Mouse (Mus musculus): ENCODE measurements at regions not wholly inside any gene's neighbourhood (a gene's known extent, or its start where the extent isn't known, plus 50 kb on each side); places are given as distances from the start of the nearest gene placed in this dataset.
A peak's percentile ranks its signal among the peaks of the same experiment; 100 is the strongest.

GRCm38 (mm10) chr7:71214500-71215055, 136.7 kb downstream of the Gm10295 start:
- DNase-seq (ENCODE audit: extremely low read depth, insufficient read length, low spot score): no peak

- DNase-seq (ENCODE audit: extremely low read depth, insufficient read length, low spot score): no peak
Observed at GRCm38 (mm10) chr7:71193131-71193530, 158.2 kb downstream of the Gm10295 start.

- no peak for DNase-seq (ENCODE audit: extremely low read depth, insufficient read length, low spot score)
Observed at GRCm38 (mm10) chr7:71190161-71190711, 161.0 kb downstream of the Gm10295 start.

GRCm38 (mm10) chr7:71189757-71190156, 161.5 kb downstream of the Gm10295 start:
- no peak for DNase-seq (ENCODE audit: extremely low read depth, insufficient read length, low spot score)

- DNase-seq (ENCODE audit: extremely low read depth, insufficient read length, low spot score): no peak
Observed at GRCm38 (mm10) chr7:71188119-71188518, 163.2 kb downstream of the Gm10295 start.

DNA sequence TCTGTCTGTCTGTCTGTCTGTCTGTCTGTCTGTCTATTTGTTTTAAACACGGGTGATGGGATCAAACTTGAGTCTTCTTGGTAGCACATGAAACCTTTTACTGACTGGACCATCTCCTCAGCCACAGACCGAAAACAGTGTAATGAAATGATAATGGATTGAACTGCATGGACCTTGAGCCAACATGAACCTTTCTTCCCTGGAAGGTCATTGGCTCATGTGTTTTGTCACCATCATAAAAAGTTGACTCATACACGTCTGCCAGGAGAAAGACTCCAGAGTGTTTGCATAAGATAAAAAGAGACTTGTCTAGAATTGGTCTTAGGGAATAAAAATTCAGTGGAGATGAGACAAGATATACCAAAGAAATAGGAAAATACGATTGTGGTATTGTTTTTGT, 176.4 kb downstream of the Gm10295 start:
- no peak for DNase-seq (ENCODE audit: extremely low read depth, insufficient read length, low spot score)

DNA sequence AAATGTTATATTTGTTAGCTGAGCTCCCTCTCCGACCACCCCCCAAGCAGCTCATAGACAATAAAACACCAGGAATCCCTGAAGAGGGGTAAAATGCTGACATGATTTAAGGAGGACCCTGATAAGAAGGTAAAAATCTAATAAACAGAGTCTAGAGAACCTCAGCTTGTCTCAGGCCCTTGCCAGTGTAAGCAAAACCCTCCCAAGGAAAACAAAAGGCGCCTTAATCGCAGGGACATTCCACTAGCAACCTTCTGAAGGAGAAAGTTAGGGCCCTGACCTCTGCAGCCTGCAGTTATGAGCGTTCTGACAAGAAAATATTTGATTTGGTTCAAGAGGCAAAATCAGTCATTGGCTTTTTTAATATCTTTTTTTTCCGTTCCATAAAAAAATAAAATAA, 212.2 kb downstream of the Gm10295 start:
- DNase-seq (ENCODE audit: extremely low read depth, insufficient read length, low spot score): no peak

DNA sequence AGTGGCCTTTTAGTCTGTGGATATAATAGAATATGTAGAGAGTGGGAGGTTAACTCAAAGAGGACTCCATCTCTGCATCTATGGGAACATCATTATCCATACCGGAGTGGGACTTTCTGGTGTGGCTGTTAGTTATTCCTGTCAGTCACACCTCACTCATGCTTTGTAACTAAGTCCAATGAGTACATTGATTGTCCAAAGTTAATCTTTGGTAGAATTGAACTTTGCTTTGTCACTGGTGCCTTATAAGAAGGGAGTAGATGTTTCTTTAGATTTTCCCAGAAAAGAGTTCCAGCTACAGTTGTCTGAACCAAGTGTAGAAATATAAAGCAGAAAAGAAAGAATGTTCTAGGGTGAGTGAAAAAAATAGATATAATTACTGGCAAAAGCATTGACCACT, 221.3 kb downstream of the Gm10295 start:
- DNase-seq (ENCODE audit: extremely low read depth, insufficient read length, low spot score): no peak

DNA sequence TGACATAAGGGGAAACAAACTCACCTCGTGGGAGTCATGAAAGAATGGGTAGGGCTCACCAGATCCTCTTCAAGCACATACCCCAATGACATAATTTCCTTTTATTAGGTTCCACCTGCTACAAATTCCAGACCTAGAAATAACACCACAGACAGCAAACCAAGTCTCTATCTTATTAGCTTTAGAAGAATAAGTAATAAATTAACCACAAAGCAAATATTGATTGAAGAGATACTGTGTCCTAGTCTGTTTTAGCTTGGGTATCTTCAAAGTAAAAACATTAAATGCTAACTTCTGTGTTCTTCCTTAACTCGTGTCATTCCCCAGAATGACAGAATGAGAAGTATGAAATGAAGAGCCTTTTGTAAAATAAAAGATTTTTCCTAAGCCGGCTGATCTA, 222.4 kb downstream of the Gm10295 start:
- DNase-seq (ENCODE audit: extremely low read depth, insufficient read length, low spot score): no peak

DNA sequence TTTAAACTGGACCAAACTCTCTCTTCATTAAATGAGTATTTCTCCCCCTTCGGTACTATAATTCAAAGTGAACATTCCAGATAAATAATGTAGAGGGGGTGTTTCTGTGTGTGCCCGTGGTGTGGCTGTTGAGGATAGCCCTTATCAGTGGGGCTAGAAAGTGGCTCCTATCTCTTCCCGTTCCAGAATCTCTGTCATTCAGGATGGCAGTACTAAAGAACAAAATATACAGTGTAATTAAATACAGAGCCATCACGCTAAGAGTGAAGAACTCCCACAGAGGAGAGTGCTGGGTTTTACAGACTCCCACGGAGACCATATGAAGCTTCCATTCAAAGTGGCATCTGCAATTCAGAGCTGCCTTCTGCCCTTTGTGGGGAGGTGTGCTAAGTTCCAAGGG, 229.8 kb downstream of the Gm10295 start:
- DNase-seq (ENCODE audit: extremely low read depth, insufficient read length, low spot score): no peak

- DNase-seq (ENCODE audit: extremely low read depth, insufficient read length, low spot score): no peak
Observed at GRCm38 (mm10) chr7:71120975-71121374, 230.3 kb downstream of the Gm10295 start.

- no peak for DNase-seq (ENCODE audit: extremely low read depth, insufficient read length, low spot score)
Observed at GRCm38 (mm10) chr7:71119987-71120386, 231.3 kb downstream of the Gm10295 start.

GRCm38 (mm10) chr7:71107101-71107500, 244.2 kb downstream of the Gm10295 start:
- DNase-seq (ENCODE audit: extremely low read depth, insufficient read length, low spot score): no peak

DNA sequence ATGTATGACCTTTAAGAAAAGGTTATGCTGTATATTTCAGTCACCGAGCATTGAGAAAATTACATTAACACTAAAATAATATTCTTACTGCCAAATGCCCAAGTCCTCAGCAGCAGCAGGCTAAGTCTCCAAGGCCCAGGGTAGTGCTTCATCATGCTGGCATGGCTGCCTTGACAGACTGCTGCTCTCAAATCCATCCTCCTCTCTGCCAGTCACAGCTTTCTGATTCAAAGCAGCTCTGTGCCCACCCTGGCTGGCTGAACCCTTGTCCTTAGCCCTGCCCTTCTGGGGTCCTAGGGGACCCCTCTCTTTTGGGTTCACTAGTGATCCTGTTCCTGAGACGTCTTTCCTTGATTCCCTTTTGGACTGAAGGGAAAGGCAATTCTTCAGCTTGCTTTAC, 251.0 kb downstream of the Gm10295 start:
- no peak for DNase-seq (ENCODE audit: extremely low read depth, insufficient read length, low spot score)

GRCm38 (mm10) chr7:71098276-71098675, 253.0 kb downstream of the Gm10295 start:
- no peak for DNase-seq (ENCODE audit: extremely low read depth, insufficient read length, low spot score)

DNA sequence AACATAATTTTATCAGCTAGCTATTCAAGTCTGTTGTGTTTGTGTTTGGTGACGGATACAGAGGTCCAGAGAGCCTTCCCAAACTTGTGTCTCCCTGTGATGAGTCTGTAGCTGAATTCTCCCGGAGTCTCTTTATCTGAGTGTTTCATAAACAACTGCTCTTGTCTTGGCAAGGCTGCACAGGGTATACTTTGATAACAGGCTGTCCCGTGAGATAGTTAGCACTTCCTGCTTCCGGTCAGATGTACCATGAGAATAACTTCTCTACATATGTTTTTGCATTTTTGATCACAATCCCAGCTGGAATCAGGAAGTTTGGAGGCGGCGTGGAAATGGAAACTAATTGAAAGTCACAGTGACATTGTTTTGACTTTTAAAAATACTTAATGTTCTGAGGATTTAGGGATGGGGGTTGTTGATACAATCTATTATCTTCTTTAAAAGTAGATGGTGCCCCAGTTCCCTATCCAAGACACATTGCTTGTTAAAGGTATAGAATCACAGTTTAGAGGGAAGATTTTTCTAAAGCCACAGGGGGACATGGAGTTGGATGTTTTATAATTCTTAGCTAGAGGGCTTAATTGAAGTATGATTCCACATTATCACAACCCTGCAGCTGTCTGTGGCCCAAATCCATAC, 257.9 kb downstream of the Gm10295 start:
- no peak for DNase-seq (ENCODE audit: extremely low read depth, insufficient read length, low spot score)

- no peak for DNase-seq (ENCODE audit: extremely low read depth, insufficient read length, low spot score)
Observed at GRCm38 (mm10) chr7:71092825-71093224, 258.5 kb downstream of the Gm10295 start.

DNA sequence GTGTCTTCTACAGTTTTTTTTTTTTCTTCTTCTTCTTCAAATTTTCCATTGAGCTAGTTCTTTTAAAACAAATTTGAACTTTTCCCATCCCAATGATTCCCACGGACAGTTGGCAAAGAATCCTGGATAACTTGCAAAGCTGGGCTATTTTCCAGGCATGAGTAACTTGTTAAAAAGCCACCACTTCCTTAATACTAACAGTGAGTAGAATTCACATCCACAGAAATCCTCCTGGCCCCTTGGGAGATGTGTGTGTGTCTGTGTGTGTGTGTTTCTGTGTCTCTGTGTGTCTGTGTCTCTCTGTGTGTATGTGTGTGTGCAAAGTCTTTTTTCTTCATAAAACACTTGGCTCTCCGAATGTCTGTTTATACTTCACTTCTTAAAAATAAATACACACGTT, 259.0 kb downstream of the Gm10295 start:
- DNase-seq (ENCODE audit: extremely low read depth, insufficient read length, low spot score): peak; percentile 57

DNA sequence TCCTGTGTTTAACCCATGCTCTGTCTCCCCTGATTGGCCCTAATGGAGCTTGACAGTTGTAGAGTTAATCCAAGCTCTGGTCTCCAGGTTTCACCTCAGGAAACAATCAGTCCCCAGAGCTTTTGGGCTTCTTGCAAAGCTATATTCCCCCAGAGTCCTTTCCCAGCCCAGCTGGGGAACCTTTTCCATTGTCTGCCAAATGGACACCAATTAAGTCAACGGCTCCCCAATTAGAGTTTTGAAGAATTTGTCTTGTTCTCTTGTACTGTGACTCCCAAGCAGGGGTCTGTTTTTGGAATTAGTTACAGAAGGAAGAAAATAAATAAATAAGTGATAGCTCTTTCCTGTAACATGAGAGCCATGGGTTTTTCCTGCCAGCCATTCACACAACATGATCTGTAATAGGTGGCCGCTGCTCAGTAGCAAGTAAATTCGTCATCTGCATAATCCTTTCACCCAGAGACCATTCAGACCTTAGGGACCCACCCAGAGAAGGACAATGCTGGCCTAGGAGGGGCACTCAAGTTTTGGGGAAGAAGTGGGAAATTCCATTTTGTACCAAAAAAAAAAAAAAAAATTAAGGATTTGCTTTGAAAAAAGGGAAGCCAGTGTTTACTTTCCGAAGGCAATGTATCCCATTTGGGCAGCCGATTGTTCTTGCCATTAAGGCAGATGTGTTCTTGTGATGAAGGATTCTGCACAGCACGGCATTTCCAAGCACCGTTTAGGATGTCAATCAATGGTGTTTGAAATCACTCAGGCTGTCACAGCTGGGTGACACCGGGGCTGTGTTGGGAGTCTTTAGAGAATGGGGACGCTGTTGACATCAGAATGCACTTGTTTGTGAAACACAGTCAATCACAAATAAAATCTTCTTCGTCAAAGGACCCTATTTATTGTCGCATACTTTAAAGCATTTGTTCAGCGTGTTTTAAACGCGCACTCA, 286.6 kb downstream of the Gm10295 start:
- DNase-seq (ENCODE audit: extremely low read depth, insufficient read length, low spot score): no peak

GRCm38 (mm10) chr7:71050825-71051224, 300.5 kb downstream of the Gm10295 start:
- no peak for DNase-seq (ENCODE audit: extremely low read depth, insufficient read length, low spot score)

GRCm38 (mm10) chr7:71047201-71047600, 304.1 kb downstream of the Gm10295 start:
- DNase-seq (ENCODE audit: extremely low read depth, insufficient read length, low spot score): no peak

Measured in 3134 (cell line).